Mouse (Mus musculus) C2C12 (cell line): ENCODE data around the gene Top3a. TPM values are rescaled to one million over a fixed set of nuclear protein-coding genes. Genes with fewer than 3 reads are reported as not detected.

Experiments
- H3K27me3 ChIP-seq: one replicate; pipeline ENCODE4 v1.6.1; 2011; ENCODE audit not compliant: control insufficient read depth, insufficient read depth, insufficient read length
- H3K36me3 ChIP-seq: one replicate; pipeline ENCODE4 v1.6.1; 2011; ENCODE audit not compliant: control insufficient read depth, insufficient read depth
- H3K4me3 ChIP-seq: one replicate; pipeline ENCODE4 v1.5.1; 2011; ENCODE audit warnings: mild to moderate bottlenecking, control low read depth; ENCODE audit not compliant: poor library complexity, insufficient read depth, severe bottlenecking
- H3K79me2 ChIP-seq: one replicate; pipeline ENCODE4 v1.6.1; 2011; ENCODE audit not compliant: control insufficient read depth, insufficient read depth
- H3K79me3 ChIP-seq: one replicate; pipeline ENCODE4 v1.6.1; 2011; ENCODE audit warnings: low read depth, control low read depth
- H3ac ChIP-seq: one replicate; pipeline ENCODE3; 2011; ENCODE audit warnings: low read depth; ENCODE audit not compliant: control insufficient read depth, insufficient read length
- CEBPB ChIP-seq: IDR thresholded peaks from one replicate; pipeline ENCODE4 v1.6.1; 2011; ENCODE audit warnings: low read depth, mild to moderate bottlenecking, control low read depth, moderate library complexity
- CTCF ChIP-seq: IDR thresholded peaks from one replicate; pipeline ENCODE4 v1.5.1; 2011; ENCODE audit not compliant: control insufficient read depth, insufficient read depth, insufficient read length
- FOSL1 ChIP-seq: IDR thresholded peaks from one replicate; pipeline ENCODE4 v1.8.0; 2011; ENCODE audit warnings: mild to moderate bottlenecking, low read length; ENCODE audit not compliant: poor library complexity, insufficient read depth, severe bottlenecking
- MAX ChIP-seq: IDR thresholded peaks from one replicate; pipeline ENCODE4 v1.6.1; 2011; ENCODE audit warnings: mild to moderate bottlenecking, control low read depth
- MYOD1 ChIP-seq: IDR thresholded peaks from one replicate; pipeline ENCODE4 v1.6.1; 2011; ENCODE audit warnings: low read depth; ENCODE audit not compliant: control insufficient read depth, insufficient read length
- MYOG ChIP-seq: IDR thresholded peaks from one replicate; pipeline ENCODE4 v1.6.1; 2011; ENCODE audit not compliant: control insufficient read depth, insufficient read length; ENCODE audit errors: extremely low read depth
- USF1 ChIP-seq: IDR thresholded peaks from one replicate; pipeline ENCODE4 v1.6.1; 2011; ENCODE audit warnings: low read depth, mild to moderate bottlenecking, control low read depth, moderate library complexity
- polyA plus RNA-seq: library from polyadenylated mRNA; unstranded; fragments of >200 nt; fragmentation: generic; extraction: Trizol; gene quantifications from one replicate; pipeline ENCODE4 v1.2.1, GENCODE M21; 2012; ENCODE audit warnings: missing spikeins

Gene Top3a
- polyA plus RNA-seq, 1 experiment = 8.4 TPM

DNA sequence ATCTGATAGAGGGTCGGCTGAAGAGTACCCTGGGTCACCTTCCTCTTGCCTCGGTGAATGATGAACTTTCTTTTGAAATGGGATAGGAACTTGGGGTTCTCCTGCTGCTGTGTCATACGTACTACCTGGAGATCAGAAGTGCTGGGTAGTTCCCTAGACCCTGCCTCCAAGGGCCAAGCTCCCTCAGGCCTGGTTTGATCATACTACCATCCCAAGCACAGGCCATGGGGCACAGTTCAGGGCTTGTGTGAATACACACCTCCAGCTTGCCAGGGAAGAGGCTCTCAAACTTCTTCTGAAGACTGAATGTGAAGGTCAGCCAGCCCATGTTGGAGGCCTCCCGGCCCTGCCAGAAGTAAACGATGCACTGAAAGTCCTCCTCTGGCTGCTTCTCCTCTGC, 61.3 kb downstream of the Top3a start:
- H3K36me3 ChIP-seq = peaks cover 80% of the 10 kb centered on the region
- TF ChIP-seq CTCF = no peak
- TF ChIP-seq MAX = no peak
- no peak for TF ChIP-seq MYOG
- no peak for TF ChIP-seq USF1
- TF ChIP-seq FOSL1 = no peak
- TF ChIP-seq MYOD1 = no peak

DNA sequence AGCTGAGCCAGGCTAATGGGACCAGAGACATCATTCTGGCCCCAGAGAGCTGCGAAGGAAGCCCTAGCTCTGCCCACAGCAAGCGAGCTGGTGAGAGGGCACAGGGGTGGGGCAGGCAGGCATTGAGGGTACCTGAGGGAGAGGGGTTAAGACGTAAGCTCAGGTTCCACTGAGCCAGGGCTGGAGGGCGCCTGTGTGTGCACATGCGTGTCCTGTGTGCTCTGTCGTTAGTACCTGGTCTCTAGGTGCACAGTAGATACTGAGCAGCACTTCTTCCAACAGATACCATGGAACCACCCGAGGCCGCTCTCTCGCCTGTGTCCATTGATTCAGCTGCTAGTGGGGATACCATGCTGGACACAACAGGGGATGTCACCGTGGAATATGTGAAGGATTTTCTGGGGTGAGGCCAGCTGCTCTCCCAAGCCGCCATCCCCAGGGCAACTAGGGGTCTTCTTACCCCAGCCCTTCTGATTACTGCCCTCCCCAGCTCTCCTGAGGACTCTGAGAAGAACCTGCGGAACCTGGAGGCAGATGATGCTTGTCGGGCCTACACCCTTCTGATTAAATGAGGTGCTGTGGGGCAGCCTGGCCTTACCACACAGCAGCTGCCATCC, 64.4 kb downstream of the Top3a start:
- Histone ChIP-seq H3K36me3 (peaks cover 81% of the 10 kb centered on the region), H3K27me3 (no peaks in the 10 kb centered on the region), H3K4me3 (no peak overlapping the region), H3K79me2 (no peaks in the 10 kb centered on the region), H3ac (no peak overlapping the region), H3K79me3 (no peaks in the 10 kb centered on the region)
- no peak for TF ChIP-seq MAX
- TF ChIP-seq CTCF = no peak
- TF ChIP-seq MYOD1 = no peak
- TF ChIP-seq CEBPB = no peak

More for the DNA sequence above, 61.3 kb downstream of the Top3a start:
- Histone ChIP-seq H3K4me3 (no peak overlapping the region), H3K27me3 (no peaks in the 10 kb centered on the region), H3ac (no peak overlapping the region), H3K79me2 (no peaks in the 10 kb centered on the region), H3K79me3 (no peaks in the 10 kb centered on the region)

DNA sequence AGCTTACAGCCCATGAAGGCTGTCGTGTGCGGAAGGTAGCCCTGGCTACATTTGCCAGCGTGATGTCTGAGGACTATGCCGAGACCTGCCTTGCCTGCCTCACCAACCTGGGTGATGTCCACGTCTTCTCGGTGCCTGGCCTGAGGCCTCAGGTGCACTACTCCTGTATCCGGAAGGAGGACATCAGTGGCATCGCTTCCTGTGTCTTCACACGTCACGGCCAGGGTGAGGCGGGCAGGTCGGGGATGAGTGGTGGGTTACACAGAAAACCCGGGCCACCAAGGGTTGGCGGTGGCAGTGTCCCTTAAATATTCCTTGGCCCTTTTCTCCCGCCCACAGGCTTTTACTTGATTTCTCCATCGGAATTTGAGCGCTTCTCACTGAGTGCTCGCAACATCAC, 65.1 kb downstream of the Top3a start:
- TF ChIP-seq CEBPB (no peak), MYOD1 (no peak), MYOG (no peak), CTCF (no peak), FOSL1 (no peak), MAX (no peak), USF1 (no peak)
- H3K36me3 ChIP-seq = peaks cover 81% of the 10 kb centered on the region

DNA sequence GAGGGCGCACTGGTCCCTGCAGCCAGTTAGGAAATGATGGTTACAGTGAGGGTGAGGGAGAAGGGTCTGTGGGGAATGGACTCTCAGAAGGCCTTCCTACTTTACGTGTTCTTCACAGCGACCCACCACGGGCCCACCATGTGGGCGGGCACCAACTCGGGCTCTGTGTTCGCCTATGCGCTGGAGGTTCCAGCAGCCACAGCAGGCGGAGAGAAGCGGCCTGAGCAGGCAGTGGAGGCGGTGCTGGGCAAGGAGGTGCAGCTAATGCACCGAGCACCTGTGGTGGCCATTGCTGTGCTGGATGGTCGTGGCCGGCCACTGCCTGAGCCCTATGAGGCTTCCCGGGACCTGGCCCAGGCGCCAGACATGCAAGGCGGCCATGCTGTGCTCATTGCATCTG, 65.9 kb downstream of the Top3a start:
- TF ChIP-seq USF1 = no peak
- TF ChIP-seq CEBPB = no peak
- TF ChIP-seq MYOG = no peak
- no peak for TF ChIP-seq FOSL1
- no peak for TF ChIP-seq MAX
- no peak for TF ChIP-seq CTCF
- no peak for TF ChIP-seq MYOD1
- no peaks in the 10 kb centered on the region for H3K79me2 ChIP-seq
- H3K79me3 ChIP-seq = no peaks in the 10 kb centered on the region
- no peaks in the 10 kb centered on the region for H3K27me3 ChIP-seq
- H3K4me3 ChIP-seq = no peak overlapping the region
- H3K36me3 ChIP-seq = peaks cover 84% of the 10 kb centered on the region
- H3ac ChIP-seq = no peak overlapping the region

More for the DNA sequence above, 65.1 kb downstream of the Top3a start:
- no peaks in the 10 kb centered on the region for H3K79me3 ChIP-seq
- no peak overlapping the region for H3K4me3 ChIP-seq
- H3K79me2 ChIP-seq = no peaks in the 10 kb centered on the region
- H3ac ChIP-seq = no peak overlapping the region
- H3K27me3 ChIP-seq = no peaks in the 10 kb centered on the region

DNA sequence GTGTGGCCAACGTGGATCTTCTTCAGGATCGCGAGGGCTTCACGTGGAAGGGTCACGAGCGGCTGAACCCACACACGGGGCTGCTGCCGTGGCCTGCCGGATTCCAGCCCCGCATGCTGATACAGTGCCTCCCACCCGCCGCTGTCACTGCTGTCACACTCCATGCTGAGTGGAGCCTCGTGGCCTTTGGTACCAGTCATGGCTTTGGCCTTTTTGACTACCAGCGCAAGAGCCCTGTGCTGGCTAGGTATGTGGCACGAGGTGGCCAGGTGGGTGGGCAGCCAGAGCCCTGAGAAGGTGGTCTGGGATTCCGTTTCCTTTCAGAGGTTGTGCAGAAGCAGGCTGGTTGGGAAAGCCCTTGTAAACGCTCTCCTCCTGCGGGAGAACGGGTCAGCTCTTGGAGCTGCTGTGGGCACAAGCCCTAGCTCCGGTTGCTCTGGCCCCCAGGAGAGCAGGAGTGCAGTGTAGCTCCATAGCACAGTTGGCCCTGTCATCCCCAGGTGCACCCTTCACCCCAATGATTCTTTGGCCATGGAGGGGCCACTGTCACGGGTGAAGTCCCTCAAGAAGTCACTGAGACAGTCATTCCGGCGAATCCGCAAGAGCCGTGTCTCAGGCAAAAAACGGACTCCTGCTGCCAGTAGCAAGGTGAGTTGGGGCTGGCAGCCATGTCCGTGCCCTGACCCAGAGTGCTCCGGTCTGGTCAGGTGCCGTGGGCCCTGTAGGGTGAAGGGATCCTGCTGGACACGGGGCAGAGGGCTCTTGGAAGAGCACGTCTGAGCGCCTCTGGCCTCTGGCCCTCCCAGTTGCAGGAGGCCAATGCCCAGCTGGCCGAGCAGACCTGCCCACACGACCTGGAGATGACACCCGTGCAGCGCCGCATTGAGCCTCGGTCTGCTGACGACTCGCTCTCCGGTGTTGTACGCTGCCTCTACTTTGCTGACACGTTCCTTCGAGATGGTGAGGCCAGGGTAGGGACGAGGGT, 67.4 kb downstream of the Top3a start:
- Histone ChIP-seq H3ac (no peak overlapping the region), H3K36me3 (peaks cover 88% of the 10 kb centered on the region), H3K79me3 (peaks cover 6% of the 10 kb centered on the region), H3K79me2 (peaks cover 7% of the 10 kb centered on the region), H3K27me3 (no peaks in the 10 kb centered on the region), H3K4me3 (no peak overlapping the region)
- TF ChIP-seq MAX (no peak), CEBPB (no peak), FOSL1 (no peak), USF1 (no peak), CTCF (no peak), MYOD1 (no peak), MYOG (no peak)

DNA sequence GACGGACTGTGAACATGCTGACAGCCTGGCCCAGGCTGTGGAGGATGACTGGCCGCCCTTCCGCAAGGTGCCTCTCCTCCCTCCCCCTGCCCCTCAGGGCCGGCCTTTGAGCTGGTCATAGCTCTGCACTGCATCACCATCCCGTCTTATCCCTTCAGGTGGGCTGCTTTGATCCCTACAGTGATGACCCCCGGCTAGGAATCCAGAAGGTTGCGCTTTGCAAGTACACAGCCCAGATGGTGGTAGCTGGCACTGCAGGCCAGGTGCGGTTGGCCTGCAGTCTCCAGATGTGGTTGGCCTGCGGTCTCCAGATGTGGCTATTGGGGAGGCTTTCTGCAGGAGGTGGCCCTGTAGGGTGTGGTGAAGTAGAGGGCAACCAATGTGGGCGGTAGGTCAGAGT, 68.5 kb downstream of the Top3a start:
- H3K79me3 ChIP-seq = peaks cover 17% of the 10 kb centered on the region
- peaks cover 18% of the 10 kb centered on the region for H3K79me2 ChIP-seq
- TF ChIP-seq USF1 = no peak
- no peak for TF ChIP-seq MAX
- no peak for TF ChIP-seq CTCF
- TF ChIP-seq FOSL1 = no peak
- no peak for TF ChIP-seq CEBPB
- no peak for TF ChIP-seq MYOD1
- TF ChIP-seq MYOG = no peak
- H3K4me3 ChIP-seq = no peak overlapping the region
- H3K27me3 ChIP-seq = no peaks in the 10 kb centered on the region
- H3ac ChIP-seq = no peak overlapping the region
- peaks cover 88% of the 10 kb centered on the region for H3K36me3 ChIP-seq
